Mouse (Mus musculus) testis, adult 2 months (tissue): ENCODE data around the gene Akr1c21.

Source experiments
- CTCF ChIP-seq: fragments of 200-500 bp; IDR thresholded peaks from 2 replicates; pipeline ENCODE4 v1.5.1; 2012; ENCODE audit warnings: low read depth, mild to moderate bottlenecking, inconsistent platforms, low read length, moderate library complexity; ENCODE audit not compliant: control insufficient read depth, insufficient read depth, insufficient replicate concordance
- POLR2A ChIP-seq: fragments of 200-500 bp; IDR thresholded peaks from 2 replicates; pipeline ENCODE4 v1.6.1; 2012; ENCODE audit warnings: low read depth, mild to moderate bottlenecking, inconsistent platforms, low read length, moderate library complexity; ENCODE audit not compliant: control insufficient read depth

GRCm38 (mm10) chr13:4606821-4607220 is 32.9 kb downstream of the Akr1c21 start:
- TF ChIP-seq CTCF: no peak
- TF ChIP-seq POLR2A: no peak
